In genomic region chr5:33822456-33822855, GRCm38 (mm10) we compare ENCODE assay signal across 9 mouse cellular contexts. TPM values are rescaled to one million over a fixed set of nuclear protein-coding genes. Genes with fewer than 3 reads are reported as not detected.
DNase-seq lines count a peak whose midpoint lies in the region; ATAC-seq lines count a peak whose summit lies in the region.
"Had no signal": no experiment of that assay in that cellular context is flagged by ENCODE, and none has a peak within 500 bp of the region (broad histone marks: within the 10 kb centered on the region; RNA-seq: fewer than 3 reads in every experiment).

No protein-coding gene starts in this region.

- H3K27me3 ChIP-seq in heart, embryonic 12.5 days (replicated peaks), result no peaks in the 10 kb centered on the region
- H3K27me3 ChIP-seq in embryonic facial prominence, embryonic 10.5 days (replicated peaks; ENCODE audit: low read depth, poor library complexity, severe bottlenecking), result no peaks in the 10 kb centered on the region
- no peaks in the 10 kb centered on the region for H3K27me3 ChIP-seq in midbrain, embryonic 15.5 days (replicated peaks)

- no peak for ATAC-seq in heart, embryonic 12.5 days (ENCODE audit: insufficient number of reproducible peaks, low FRiP score)
- no peak for ATAC-seq in midbrain, embryonic 15.5 days (replicated peaks)

- DNase-seq in heart, postnatal 4 days, result no peak
- DNase-seq in embryonic facial prominence, embryonic 10.5 days (ENCODE audit: low spot score), result no peak
- peak; percentile 44 for DNase-seq in induced T-regulatory cell, adult 2 months (ENCODE audit: low read depth)
- DNase-seq in gastrocnemius, postnatal 14 days, result no peak
- no peak for DNase-seq in ovary, adult 18-20 months (ENCODE audit: low spot score)
- DNase-seq in natural killer cell, adult 2 months (ENCODE audit: low spot score in 2 of 2), result no peak
- DNase-seq: kidney, adult 2 months had no signal

- peak overlapping the region; percentile 28; the same call in 1 of the 2 replicates for H3K4me3 ChIP-seq in heart, embryonic 12.5 days
- H3K4me3 ChIP-seq in embryonic facial prominence, embryonic 10.5 days, result peak overlapping the region; percentile 99
- H3K4me3 ChIP-seq in midbrain, embryonic 15.5 days, result peak overlapping the region; percentile 99

- intact Hi-C loops in gastrocnemius, postnatal 14 days (cut with DNase I; ENCODE audit: low total_unique reads), result no loop called here

- H3K27ac ChIP-seq in heart, embryonic 12.5 days (ENCODE audit: poor library complexity, severe bottlenecking), result no peak overlapping the region
- H3K27ac ChIP-seq in embryonic facial prominence, embryonic 10.5 days (replicated peaks), result no peak overlapping the region
- H3K27ac ChIP-seq in midbrain, embryonic 15.5 days, result no peak overlapping the region

- H3K4me2 ChIP-seq in heart, embryonic 12.5 days, result peak overlapping the region; percentile 49
- peak overlapping the region; percentile 65 for H3K4me2 ChIP-seq in midbrain, embryonic 15.5 days

- peaks cover 42% of the 10 kb centered on the region for H3K4me1 ChIP-seq in heart, embryonic 12.5 days (replicated peaks)
- peaks cover 62% of the 10 kb centered on the region for H3K4me1 ChIP-seq in embryonic facial prominence, embryonic 10.5 days
- H3K4me1 ChIP-seq in midbrain, embryonic 15.5 days, result peaks cover 52% of the 10 kb centered on the region

- H3K36me3 ChIP-seq in heart, embryonic 12.5 days, result no peaks in the 10 kb centered on the region
- H3K36me3 ChIP-seq in embryonic facial prominence, embryonic 10.5 days (replicated peaks), result peaks cover 34% of the 10 kb centered on the region
- no peaks in the 10 kb centered on the region for H3K36me3 ChIP-seq in midbrain, embryonic 15.5 days (replicated peaks)

- H3K9me3 ChIP-seq in heart, embryonic 12.5 days (replicated peaks), result no peaks in the 10 kb centered on the region
- H3K9me3 ChIP-seq in embryonic facial prominence, embryonic 10.5 days, result no peaks in the 10 kb centered on the region
- H3K9me3 ChIP-seq in midbrain, embryonic 15.5 days, result no peaks in the 10 kb centered on the region

- no peak overlapping the region for H3K9ac ChIP-seq in heart, embryonic 12.5 days
- H3K9ac ChIP-seq in midbrain, embryonic 15.5 days, result peak overlapping the region; percentile 31; the same call in 1 of the 2 replicates

- 44% methylated on average over 3 of the region's 3 CpGs for WGBS in heart, embryonic 12.5 days
- WGBS in embryonic facial prominence, embryonic 10.5 days, result 43% methylated on average over 3 of the region's 3 CpGs
- 24% methylated on average over 3 of the region's 3 CpGs for WGBS in midbrain, embryonic 15.5 days

RNA-seq across cellular contexts. Expression of gene Nsd2, which starts 1.9 kb away (rescaled TPM):
- 43.7 and 50.9 TPM in 2 replicates for polyA plus RNA-seq in heart, embryonic 12.5 days (2016; fragmentation: Nextera tagmentation; extraction: Ambion mirVana)
- 100 to 1,000 TPM in 1 of 2 experiments, 10 to 100 TPM in 1; 96.1 to 104 TPM for total RNA-seq in heart, postnatal 4 days (2021)
- 77.2 and 91.2 TPM in 2 replicates for polyA plus RNA-seq in embryonic facial prominence, embryonic 10.5 days (2016; fragmentation: Nextera tagmentation; extraction: Ambion mirVana)
- 78.6 and 81.6 TPM in 2 replicates for polyA plus RNA-seq in midbrain, embryonic 15.5 days (2015; fragmentation: Nextera tagmentation; extraction: Ambion mirVana)
- 10 to 100 TPM; 16.2 to 18.3 TPM for total RNA-seq in gastrocnemius, postnatal 14 days (2021)

RNA-seq across cellular contexts. Expression of gene Letm1, which starts 39.8 kb away (rescaled TPM):
- 51.7 and 53.1 TPM in 2 replicates for polyA plus RNA-seq in heart, embryonic 12.5 days (2016; fragmentation: Nextera tagmentation; extraction: Ambion mirVana)
- 100 to 1,000 TPM; 101 to 103 TPM for total RNA-seq in heart, postnatal 4 days (2021)
- polyA plus RNA-seq in embryonic facial prominence, embryonic 10.5 days (2016; fragmentation: Nextera tagmentation; extraction: Ambion mirVana), result 56.3 and 59.8 TPM in 2 replicates
- 75.4 and 75.9 TPM in 2 replicates for polyA plus RNA-seq in midbrain, embryonic 15.5 days (2015; fragmentation: Nextera tagmentation; extraction: Ambion mirVana)
- total RNA-seq in gastrocnemius, postnatal 14 days (2021), result 10 to 100 TPM; 79.0 to 88.6 TPM

Comparison
In these comparisons a context has a peak if more than half of its experiments do, and no peak if none do; other contexts are left out.
1. H3K4me3 ChIP-seq: peak in every context shown above with its lines; median percentile 99 in embryonic facial prominence, embryonic 10.5 days; 99 in midbrain, embryonic 15.5 days; 28 in heart, embryonic 12.5 days.